Mouse (Mus musculus) spleen, postnatal 14 days (tissue): Measurements from ENCODE around the gene Ralgps1.

Experiments
- DNase-seq, 2 experiments: peaks; one replicate each; pipeline ENCODE4 v3.0.0; 2021 to 2022; ENCODE audit warnings: low spot score in 2 of 2

Gene Ralgps1

DNA sequence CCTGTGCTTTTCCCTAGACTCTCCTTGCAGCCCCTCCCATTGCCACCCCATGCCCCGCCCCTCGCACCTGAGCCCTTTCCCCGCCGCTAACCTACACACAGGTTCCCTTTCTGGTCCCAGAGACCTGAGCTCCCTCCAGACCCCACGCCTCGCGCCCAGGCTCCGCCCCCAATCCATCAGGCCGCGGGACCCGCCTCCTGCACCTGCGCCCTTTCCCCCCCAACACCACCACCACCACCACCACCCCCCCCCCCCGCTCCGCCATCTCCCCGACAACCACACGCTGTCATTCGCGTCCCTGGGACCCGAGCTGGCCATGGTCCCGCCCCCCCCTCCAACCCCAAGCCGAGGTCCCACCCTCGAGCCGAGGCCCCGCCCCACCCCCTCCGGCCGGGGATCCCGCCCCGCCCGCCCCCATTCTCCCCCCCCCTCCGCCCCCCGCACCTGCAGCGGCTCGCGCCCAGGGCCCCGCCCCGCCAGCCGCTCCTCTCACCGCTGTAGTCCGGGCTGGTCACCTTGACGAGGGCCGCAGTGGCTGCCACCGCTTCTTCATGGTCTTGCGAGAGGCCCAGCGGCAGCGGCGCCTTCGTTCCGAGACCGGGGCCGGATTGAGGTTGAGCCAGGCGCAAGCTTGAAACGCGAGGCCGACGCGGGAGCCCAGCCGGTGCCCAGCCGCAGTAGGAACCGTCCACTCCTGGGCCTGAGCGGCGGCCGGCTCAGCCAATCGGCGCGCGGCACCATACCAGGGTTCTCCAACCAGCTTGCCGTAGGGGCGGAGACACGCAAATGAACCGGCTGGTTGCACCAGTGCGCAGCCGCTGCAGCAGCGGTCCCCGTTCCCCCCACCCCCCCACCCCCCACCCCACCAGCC, at the start of gene Ralgps1:
Gene Ralgps1 (minus strand): TSS at position 710 of the 871 bp plus-strand sequence.
- peak; percentile 84 to 86 for DNase-seq

DNA sequence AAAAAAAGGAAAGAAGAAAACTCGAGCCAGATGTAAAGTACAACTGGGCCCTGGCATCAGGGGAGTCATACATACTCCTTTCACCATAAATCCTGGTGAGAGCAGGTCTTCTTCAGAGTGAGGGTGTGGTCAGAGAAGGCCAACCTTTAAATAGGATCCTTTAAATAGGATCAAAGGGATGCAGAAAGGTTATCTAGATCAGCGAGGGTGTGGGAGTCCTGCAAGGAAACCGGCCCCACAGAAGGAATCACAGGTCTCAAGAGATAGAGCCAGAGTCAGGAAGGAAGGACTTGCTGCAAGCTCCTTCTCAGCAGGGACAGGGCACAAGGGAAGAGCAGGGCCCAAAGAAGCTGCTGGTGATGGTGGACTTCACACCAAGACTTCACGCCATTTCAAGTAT, 46.2 kb upstream of the Ralgps1 start:
- DNase-seq = no peak

DNA sequence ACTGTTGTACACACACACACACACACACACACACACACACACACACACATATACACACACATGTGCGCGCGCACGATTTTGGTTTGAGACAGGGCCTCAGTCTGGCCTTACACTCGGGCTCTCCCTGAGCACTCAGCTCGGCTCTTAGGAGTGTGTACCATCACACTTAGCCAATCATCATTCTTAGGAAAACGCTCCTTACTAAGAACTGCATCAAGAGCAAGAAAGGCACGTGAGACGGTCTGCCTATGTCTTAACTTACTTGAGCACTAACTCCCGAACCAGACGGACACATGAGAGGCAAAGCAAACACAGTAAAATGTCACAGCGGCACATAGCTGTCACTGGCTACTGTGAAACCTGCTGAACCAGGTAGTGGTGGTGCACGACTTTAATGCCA, 42.7 kb upstream of the Ralgps1 start:
- DNase-seq = no peak

DNA sequence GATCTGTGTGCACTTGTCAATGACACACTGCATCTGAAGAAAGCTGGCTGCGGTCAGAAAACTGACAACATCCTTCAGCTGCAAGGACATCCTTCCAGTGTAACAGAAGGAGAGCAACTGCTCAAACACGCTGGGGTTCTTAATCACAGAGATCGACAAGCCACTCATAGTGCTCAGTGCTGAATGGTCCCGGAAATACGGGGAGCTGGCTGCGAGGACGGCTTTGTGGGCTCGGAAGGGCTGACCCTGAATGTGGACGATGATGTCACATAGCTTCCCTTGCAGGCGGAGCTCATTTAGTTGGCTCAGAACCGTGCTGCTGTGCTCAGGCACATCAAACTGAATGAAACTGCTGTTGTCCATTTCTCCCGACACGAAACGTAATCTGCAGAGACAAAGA, 40.8 kb upstream of the Ralgps1 start:
- DNase-seq = no peak

DNA sequence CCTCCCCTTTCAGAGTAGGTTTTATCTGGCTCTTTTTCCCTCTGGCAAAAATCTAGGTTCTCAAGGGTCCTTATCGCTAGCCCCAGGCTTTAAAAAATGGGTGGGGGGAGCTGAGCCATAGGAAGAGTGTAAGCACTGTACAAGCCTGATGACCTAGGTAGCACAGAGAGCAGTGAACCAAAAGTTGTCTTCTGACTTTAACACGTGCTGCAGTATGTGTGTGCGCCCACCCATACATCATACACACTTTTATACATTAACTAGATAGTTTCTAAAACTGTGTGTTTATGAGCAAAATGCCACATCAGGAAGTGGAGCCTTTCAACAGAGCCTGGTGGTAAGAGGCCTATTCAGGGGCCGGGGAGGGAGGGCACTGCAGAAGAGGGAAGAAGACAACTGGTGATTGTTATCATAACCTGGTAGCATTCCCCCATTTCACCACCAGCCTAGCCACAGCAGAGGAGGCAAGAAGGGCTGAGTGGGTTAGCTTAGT, 32.3 kb upstream of the Ralgps1 start:
- DNase-seq = no peak

DNA sequence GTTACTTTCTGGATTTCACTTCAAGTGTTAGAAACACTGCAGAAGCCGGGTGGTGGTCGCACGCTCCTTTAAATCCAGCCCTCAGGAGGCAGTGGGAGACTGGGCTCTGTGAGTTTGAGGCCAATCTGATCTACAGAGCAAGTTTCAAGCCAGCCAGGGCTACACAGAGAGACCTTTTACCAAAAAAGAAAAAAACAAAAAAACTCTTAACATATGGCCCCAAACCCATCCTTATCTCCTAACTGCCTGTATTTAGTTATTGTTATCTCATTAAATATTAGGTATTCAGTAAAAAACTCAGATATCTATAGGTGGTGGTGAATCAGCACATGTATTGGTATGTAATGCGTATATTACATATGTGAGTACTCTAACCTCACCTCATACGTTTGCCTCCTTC, 31.4 kb upstream of the Ralgps1 start:
- no peak for DNase-seq

DNA sequence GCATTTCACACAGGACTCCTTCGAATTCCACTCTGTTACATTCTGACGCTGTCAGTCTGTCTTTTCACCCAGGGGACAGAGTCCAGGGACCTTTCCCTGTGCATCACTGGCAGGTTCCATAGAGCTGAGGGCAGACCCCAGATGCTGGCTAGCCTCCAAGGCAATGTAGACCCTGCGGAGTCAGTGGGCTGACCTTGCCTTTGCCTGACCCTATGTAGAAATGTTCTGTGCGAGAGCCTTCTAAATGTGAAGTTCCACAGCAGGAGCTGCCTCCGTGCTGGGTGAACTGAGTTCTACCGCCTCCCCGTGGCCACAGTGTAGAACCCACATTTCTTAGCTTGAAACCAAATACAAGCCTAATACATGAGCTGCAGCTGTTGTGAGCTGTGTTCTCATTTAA, 30.9 kb upstream of the Ralgps1 start:
- peak in 1 of 2 experiments; percentile 44 for DNase-seq

DNA sequence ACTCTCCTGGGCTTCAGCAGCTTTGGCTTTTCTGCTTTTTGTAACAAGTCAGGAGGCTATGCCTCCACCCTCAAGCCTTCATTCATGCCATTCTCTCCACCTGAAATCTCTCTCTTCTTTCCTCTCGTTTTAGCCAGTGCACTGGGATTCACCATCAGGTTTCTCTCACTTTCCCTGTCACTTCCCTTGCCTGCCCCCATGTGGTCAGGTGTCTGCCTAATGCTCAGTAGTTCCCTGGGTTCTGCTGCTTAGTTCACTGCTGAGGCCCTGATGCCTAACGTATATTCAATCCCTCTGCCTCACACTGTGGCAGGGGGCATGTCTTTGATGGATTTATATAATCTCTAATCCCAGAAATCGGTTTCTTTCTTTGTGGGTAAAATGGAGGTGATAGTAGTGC, 29.9 kb upstream of the Ralgps1 start:
- DNase-seq = no peak

DNA sequence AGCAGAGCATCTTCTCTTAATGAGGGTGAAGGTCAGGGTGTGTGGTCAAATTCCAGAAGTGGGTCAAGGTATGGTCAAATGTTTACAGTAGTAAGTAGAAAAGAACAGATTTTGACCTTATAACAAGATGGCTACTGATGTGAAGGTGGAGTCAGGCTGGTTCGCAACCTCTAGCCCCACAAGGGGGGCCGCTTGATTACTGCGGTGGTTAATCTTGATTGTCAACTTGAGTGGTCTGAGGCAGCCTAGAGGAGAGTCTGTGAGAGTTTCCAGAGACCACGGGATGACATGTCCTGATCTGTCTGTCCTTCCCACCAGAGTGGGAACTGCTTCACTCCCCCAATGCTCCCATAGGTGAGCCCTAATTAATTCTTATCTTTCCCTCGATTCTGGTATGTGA, 29.3 kb upstream of the Ralgps1 start:
- DNase-seq = no peak

DNA sequence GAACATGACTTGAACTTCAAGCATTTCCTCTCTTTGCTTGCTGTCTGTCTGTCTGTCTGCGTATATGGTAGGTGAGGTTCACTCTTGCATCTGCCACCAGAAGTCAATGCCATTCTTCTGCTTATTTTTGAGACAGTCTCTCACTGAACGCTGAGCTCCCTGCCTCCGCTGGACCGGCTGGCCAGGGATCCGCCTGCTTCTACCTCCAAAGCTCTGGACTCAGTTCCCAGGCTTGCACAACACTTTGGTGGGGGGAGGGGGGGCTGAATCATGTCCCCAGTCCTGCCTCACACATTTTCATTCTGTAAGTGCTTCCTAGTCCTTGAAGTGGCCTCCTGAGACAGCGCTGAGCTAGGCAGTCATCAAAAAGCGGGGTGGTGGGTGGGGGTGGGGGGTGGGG, 27.8 kb upstream of the Ralgps1 start:
- DNase-seq = no peak

DNA sequence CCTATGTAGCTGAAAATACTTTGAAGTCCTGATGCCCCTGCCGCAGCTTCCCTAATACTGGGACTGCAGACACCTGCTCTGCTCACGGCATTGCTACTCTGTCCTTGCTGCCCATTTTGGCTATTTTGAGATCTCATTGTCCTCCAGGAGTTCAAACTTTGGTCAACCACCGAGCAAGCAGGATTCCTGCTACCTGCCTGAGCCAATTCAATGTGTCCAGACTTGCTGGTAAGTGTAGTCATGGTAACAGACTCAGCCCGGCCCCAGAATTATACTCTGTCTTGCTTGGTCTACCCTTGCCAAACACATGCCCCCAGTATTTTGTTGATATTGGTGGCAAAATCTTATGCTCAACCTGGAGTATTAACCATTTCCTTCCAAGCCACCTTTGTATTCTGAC, 25.8 kb upstream of the Ralgps1 start:
- no peak for DNase-seq

DNA sequence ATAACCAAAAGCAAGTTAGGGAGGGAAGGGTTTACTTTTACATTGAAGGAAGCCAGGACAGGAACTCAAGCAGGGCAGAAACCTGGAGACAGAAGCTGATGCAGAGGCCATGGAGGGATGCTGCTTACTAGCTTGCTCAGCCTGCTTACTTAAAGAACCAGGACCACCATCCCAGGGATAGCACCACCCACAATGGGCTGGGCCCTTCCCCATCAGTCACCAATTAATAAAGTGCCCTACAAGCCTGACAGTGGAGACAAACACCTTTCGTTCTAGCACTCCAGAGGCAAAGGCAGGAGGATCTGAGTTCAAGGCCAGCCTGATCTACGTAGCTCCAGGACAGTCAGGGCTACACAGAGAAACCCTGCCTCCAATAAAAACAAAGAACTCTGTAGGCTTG, 23.8 kb upstream of the Ralgps1 start:
- DNase-seq = no peak

DNA sequence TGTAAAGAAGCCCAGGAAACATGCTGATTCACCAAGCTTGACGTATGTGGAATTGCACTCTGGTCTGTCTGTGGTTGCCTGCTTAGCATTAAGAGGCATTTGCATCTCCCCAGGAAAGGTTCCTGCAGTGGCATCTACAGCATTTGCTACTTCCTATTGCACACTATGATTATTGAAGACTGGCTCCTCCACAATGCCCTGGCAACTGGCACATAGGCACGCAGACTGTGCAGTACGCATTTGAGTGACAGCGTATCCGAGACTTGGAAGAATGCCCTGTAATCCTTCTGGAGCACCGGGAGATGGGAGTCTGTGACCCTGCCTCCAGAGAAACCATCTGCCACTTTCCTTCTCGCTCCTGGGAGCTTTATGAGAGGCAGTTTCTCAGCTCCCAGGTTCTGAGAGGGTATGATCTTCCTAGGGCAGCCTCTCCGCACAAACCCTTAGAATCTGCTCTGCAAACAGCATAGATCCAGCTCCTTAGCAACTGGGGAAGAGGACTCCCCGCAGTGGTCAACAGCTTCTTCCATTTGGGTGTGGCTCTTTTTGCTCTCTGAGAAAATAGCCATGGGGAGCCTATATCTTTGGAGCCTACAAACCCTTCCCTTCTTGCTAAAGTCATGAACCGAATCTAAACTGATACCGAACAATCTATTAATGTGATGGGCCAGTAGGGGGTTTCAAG, 22.8 kb upstream of the Ralgps1 start:
- no peak for DNase-seq

DNA sequence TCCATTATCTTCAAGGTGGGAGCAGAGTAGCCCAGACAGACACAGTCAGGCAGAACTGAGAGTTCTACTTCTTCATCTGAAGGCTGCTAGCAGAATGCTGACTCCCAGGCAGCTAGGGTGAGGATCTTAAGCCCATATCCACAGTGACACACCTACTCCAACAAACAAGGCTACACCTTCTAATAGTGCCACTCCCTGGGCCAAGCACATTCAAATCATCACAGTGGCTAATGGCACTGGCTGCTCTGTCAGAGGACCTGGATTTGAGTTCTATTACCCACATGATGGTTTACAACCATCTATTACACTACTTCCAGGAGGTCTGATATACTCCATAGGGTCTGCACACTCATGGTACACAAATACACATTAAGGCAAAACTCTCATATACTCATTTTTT, 21.7 kb upstream of the Ralgps1 start:
- DNase-seq = no peak

DNA sequence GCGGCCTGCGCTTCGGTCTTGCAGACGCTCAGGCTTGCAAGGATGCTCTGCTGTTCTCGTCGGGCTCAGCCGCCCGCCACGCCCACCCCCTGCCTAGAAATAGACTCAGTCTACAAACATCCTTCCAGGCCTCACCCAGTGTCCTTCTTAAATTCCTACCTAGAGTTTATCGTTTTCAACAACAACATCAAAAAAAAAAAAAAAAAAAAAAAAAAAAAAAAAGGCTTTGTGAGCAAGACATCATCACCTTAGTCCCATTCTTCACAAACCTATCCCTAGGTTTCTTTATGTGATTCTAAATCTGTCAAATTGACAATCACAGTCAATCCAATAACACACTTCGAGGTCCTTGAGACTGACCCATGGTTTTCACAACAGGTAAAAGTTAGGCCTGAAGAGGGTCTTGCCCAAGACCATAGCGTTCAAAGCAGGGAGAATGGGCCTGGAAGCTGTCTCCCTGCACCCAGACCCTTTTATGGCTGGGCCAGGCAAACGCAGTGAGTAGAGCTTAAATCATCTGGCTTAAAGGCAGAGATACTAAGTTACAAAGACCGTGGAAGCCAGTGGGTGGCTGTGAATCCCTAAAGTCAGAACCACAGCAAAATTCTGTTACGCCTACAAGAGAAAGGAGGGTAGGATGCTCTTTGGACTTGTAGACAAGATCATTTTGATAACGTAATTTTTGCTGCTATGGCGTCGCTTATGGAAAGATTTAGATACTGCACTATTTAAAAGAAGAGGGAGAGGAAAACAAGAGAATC, 542 bp upstream of the Ralgps1 start:
- DNase-seq = no peak

DNA sequence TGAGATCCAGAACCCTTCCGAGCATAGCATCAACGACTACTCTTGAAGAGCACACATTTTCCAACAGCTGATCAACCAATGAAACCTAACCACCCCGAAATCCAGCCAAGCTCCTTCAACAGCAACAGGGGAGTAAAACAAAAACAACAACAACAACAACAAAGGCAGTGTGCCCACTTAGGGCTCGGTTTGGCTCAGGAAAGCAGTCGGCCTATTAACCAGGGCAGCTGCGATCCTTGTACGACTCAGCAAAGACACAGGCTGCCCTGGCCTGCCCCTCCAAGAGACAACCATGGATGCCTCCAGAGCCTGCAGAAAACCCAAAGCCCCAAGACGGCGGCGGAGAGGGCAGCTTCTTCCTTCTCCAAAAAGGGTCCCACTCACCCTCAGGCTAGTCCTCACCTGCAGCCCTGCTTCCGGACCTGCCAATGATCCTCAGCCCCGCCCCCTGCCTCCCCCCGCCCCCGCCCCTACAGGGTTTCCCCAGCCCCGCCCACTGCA, 960 bp downstream of the Ralgps1 start:
- no peak for DNase-seq

DNA sequence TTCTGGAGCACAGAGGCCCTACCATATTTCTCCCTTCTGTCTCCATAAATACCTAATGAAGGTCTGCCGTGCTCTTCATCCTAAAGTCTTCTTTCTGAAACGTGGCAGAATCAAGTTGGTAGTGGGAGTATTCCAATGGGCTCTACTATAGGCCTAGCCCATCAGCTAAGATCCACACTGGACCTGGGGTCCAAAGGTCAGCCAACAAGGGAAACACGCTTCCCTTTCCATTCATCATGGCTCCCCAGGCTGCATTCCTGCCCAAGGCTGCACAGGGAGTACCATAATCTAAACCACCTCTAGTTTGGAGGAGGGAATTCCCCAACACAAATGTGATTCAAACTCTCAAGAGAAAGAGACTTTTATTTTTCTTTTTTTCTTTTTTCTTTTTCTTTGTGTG, 1.8 kb downstream of the Ralgps1 start:
- no peak for DNase-seq

DNA sequence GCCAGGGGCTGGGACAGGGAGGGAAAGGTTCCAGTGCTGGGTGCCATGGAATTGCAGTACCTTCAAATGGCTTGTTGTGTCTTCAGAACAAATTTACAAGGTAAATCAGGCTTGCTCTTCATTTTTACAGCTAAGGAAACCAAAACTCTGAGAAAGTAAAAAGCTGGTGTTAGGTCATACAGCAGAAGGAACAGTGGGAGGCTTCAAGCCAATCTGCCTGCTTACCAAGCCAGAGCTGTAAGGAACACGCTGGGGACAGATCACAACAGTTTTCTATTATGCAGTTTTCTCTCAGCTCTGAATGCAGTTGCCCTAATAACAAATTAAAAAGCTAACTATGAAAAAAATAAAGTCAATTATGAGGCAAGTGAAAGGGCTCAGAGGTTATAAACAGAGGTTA, 2.8 kb downstream of the Ralgps1 start:
- DNase-seq = no peak

DNA sequence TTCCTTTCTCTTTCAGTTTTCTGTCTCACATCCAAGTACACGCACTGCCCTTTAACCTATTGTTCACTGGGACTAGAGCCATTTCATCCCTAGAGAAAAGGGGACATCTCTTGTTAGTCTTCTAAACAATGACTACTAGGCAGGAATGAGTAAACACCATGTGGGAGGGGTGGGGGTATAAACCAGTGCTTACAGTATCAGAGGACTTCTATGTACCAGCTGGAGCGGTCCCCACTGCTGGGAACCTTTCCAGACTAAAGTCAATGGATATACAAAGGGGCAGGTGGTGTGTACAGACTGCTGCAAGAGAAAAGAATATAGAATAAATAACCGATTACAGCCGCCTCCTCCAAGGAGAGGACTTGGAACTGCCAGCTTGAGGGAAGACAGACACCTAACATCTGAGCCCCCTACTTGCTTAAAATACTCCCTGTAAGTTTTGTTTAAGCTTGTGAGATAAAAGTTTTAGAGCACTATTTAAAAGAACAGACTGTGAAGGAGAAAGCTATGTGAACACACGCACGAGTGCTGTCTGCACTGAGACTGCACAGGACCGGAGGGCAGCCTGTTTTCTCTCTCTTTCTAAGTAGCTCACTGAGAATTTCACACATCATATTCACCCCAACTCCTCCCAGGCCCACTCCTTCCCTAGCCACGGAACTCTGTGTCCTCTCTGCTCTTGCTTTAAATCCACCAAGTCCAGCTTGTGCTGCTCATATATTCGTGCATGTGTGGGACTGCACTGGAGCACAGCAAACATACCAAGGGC, 5.4 kb downstream of the Ralgps1 start:
- DNase-seq = no peak

DNA sequence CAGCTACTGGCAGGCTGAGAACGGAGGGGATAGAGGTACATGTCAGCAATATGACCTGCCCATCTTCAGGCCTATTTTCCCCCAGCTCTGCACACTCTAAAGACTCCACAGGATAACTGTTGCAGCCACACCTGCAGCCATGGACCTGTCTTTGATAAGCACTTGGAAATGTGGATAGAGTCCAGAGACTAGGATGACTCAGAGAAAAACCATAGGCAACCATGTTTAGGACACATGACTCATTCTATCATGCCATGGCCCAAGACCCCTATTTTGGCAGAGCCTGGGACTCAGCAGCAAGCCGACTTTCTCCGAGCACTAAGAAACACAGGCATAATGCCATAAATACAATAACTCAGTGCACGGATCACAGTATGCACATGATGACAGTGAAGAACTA, 6.6 kb downstream of the Ralgps1 start:
- no peak for DNase-seq

DNA sequence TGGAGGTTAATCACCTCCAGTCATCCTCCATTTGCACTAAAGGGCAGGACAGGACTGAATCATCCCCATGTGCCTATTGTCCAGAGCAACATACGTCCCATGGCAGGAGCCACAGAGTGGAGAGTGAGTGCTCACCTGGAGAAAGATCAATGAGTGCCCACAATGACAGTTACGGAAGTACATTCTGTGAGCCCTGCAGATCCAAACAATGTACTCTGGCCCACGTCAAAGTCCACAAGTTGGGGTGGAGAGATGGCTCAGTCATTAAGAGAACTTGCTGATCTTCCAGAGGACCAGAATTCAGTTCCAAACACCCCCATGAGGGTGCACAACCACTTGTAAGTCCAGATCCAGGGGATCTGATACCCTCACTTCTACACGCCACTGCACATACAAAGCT, 7.4 kb downstream of the Ralgps1 start:
- no peak for DNase-seq
